Mouse (Mus musculus) hindbrain, embryonic 14.5 days (tissue): ENCODE results near the gene Gpm6b. TPM values are rescaled to one million over a fixed set of nuclear protein-coding genes. Genes with fewer than 3 reads are reported as not detected.

ENCODE experiments used
- ATAC-seq: fragments of 200-750 bp; cut with Nextera tagmentation; 2 replicates; pipeline ENCODE4 v1.8.0; 2017; ENCODE audit warnings: moderate number of reproducible peaks, mild to moderate bottlenecking, moderate TSS enrichment, moderate library complexity; ENCODE audit not compliant: low FRiP score
- DNase-seq: peaks from one replicate; pipeline ENCODE4 v3.0.0-alpha.2; 2015; ENCODE audit warnings: low spot score
- H3K27ac ChIP-seq: fragments of 300-500 bp; sonication (generic); 2 replicates; pipeline ENCODE4 v1.5.1; 2014; ENCODE audit warnings: mild to moderate bottlenecking, moderate library complexity
- H3K27me3 ChIP-seq: fragments of 300-500 bp; sonication (generic); 2 replicates; pipeline ENCODE4 v1.6.1; 2014; ENCODE audit warnings: mild to moderate bottlenecking, low read length, mixed read lengths; ENCODE audit not compliant: control insufficient read depth, insufficient read depth
- H3K36me3 ChIP-seq: fragments of 300-500 bp; sonication (generic); replicated peaks from 2 replicates; pipeline ENCODE4 v1.6.1; 2014; ENCODE audit not compliant: control insufficient read depth, insufficient read depth
- H3K4me1 ChIP-seq: fragments of 300-500 bp; sonication (generic); replicated peaks from 2 replicates; pipeline ENCODE4 v1.6.1; 2014; ENCODE audit warnings: antibody characterized with exemption, low read length, mixed read lengths; ENCODE audit not compliant: control insufficient read depth, insufficient read depth
- H3K4me2 ChIP-seq: fragments of 300-500 bp; sonication (generic); replicated peaks from 2 replicates; pipeline ENCODE4 v1.6.1; 2014; ENCODE audit warnings: mild to moderate bottlenecking, moderate library complexity
- H3K4me3 ChIP-seq: fragments of 300-500 bp; sonication (generic); replicated peaks from 2 replicates; pipeline ENCODE4 v1.5.1; 2014; ENCODE audit warnings: mild to moderate bottlenecking, low read length
- H3K9ac ChIP-seq: fragments of 300-500 bp; sonication (generic); 2 replicates; pipeline ENCODE4 v1.6.1; 2014
- H3K9me3 ChIP-seq: fragments of 300-500 bp; sonication (generic); 2 replicates; pipeline ENCODE4 v1.6.1; 2016; ENCODE audit warnings: low read length; ENCODE audit not compliant: control insufficient read depth
- WGBS: fragments of 180-500 bp; shearing (Covaris S2); extraction: QIAGEN DNeasy Blood & Tissue Kit; methylation state at CpG from one replicate; pipeline ENCODE4 v1.1.7; 2014; 5-methylcytosine and 5-hydroxymethylcytosine counted together
- polyA plus RNA-seq: library from polyadenylated mRNA; unstranded; fragments of >200 nt; fragmentation: Nextera tagmentation; extraction: Ambion mirVana; gene quantifications from 2 replicates; pipeline ENCODE4 v1.2.1, GENCODE M21; 2014

Gpm6b gene
- polyA plus RNA-seq, 1 experiment from 2014 or later = 233 TPM

GRCm38 (mm10) chrX:166356276-166356675 is 117.6 kb downstream of the Gpm6b start:
- H3K4me1 ChIP-seq = 0 out of 2 replicates have a peak, but pooled peaks cover 8% of the 10 kb centered on the region
- H3K4me2 ChIP-seq = no peak overlapping the region
- DNase-seq = no peak
- no peaks in the 10 kb centered on the region for H3K9me3 ChIP-seq
- ATAC-seq = no peak
- peaks cover 10% of the 10 kb centered on the region; the same call in 1 of the 2 replicates for H3K36me3 ChIP-seq
- H3K27ac ChIP-seq = no peak overlapping the region
- 95% methylated on average over 3 of the region's 3 CpGs for WGBS
- H3K9ac ChIP-seq = no peak overlapping the region
- H3K27me3 ChIP-seq = 0 out of 2 replicates have a peak, but pooled peaks cover 3% of the 10 kb centered on the region
- H3K4me3 ChIP-seq = no peak overlapping the region

GRCm38 (mm10) chrX:166358955-166359354 is 120.2 kb downstream of the Gpm6b start:
- Histone ChIP-seq H3K27me3 (no peaks in the 10 kb centered on the region), H3K4me1 (no peaks in the 10 kb centered on the region), H3K9me3 (no peaks in the 10 kb centered on the region), H3K4me3 (no peak overlapping the region), H3K27ac (no peak overlapping the region), H3K36me3 (peaks cover 10% of the 10 kb centered on the region; the same call in 1 of the 2 replicates), H3K9ac (no peak overlapping the region), H3K4me2 (no peak overlapping the region)
- 80% methylated on average over 2 of the region's 2 CpGs for WGBS
- ATAC-seq (no peak), DNase-seq (no peak)

DNA sequence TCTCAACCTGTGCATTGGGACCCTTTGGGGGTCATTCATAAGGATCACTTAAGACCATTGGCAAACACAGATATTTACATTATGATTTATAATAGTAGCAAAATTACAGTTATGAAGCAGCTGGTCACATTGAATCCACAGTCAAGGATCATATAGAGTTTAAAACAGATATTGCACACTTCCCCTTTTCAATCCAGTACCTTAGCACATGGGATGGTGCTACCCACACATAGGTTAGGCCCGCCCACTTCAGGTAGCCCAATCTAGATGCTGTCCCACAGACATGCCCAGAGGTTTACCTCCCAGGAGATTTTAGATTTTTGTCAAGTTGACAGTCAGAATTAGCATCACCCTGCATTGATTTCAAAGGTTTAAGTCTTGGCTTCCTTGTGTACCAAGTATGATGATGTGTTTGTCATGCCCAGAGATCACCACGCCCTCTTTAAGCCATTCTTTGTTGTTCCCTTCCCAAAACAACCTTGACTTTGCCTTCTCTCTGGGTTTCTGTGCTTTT is 121.3 kb downstream of the Gpm6b start:
- no peaks in the 10 kb centered on the region for H3K27me3 ChIP-seq

GRCm38 (mm10) chrX:166360455-166360854 is 121.7 kb downstream of the Gpm6b start:
- Histone ChIP-seq H3K9me3 (no peaks in the 10 kb centered on the region), H3K4me1 (no peaks in the 10 kb centered on the region), H3K27me3 (no peaks in the 10 kb centered on the region), H3K27ac (no peak overlapping the region), H3K4me2 (no peak overlapping the region), H3K36me3 (peaks cover 10% of the 10 kb centered on the region; the same call in 1 of the 2 replicates), H3K4me3 (no peak overlapping the region), H3K9ac (no peak overlapping the region)
- DNase-seq (no peak), ATAC-seq (no peak)
- WGBS = 87% methylated on average over 4 of the region's 4 CpGs

More for the DNA sequence above, 121.3 kb downstream of the Gpm6b start:
- DNase-seq (no peak), ATAC-seq (no peak)
- no peaks in the 10 kb centered on the region for H3K9me3 ChIP-seq
- H3K4me1 ChIP-seq = no peaks in the 10 kb centered on the region
- H3K9ac ChIP-seq = no peak overlapping the region
- 86% methylated on average over 2 of the region's 2 CpGs for WGBS
- H3K4me2 ChIP-seq = no peak overlapping the region
- peaks cover 10% of the 10 kb centered on the region; the same call in 1 of the 2 replicates for H3K36me3 ChIP-seq
- H3K27ac ChIP-seq = no peak overlapping the region
- no peak overlapping the region for H3K4me3 ChIP-seq

DNA sequence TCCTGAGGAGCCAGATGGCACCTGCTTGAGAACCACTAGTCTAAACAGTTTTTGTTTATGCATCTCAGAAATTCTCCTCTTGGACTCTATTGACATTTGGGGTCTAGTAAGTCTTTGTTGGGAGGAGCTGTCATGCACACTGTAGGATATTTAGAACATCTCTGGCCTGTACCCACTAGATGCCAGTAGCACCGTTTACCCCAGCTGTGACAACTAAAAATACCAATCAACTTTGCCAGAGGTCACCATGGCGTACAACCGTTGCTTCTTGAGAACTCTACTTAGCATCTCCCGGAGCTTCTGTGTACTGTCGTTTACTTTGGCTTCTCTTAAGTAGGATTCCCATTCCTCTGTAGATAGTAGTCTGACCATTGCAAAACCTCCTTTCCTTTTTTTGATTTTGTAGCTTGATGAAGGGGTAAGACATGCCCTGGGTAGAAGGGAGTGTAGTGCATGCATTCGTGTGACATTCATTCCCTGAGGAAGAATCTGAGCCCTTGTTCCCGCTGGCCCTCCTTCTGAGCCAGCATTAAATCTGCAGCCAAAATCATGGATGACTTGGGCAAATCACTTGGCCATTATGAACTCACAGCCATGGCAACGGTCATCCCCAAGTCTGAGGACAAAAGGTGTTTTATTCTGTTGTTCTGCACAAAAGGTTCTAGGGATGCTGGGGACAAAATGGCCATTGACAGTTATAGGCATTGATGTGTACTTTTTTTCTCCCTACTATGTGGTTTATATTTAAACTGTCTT is 126.9 kb downstream of the Gpm6b start:
- peak; percentile 40; the same call in 1 of the 2 replicates for ATAC-seq
- no peak for DNase-seq
- H3K27ac ChIP-seq = peak overlapping the region; percentile 41; the same call in 1 of the 2 replicates

GRCm38 (mm10) chrX:166376681-166377328 is 138.1 kb downstream of the Gpm6b start:
- peaks cover 52% of the 10 kb centered on the region for H3K36me3 ChIP-seq
- 0 out of 2 replicates have a peak, but pooled peaks cover 3% of the 10 kb centered on the region for H3K27me3 ChIP-seq
- H3K9me3 ChIP-seq = no peaks in the 10 kb centered on the region
- ATAC-seq (peak; percentile 21; the same call in 1 of the 2 replicates), DNase-seq (no peak)
- no peak overlapping the region for H3K4me2 ChIP-seq
- H3K9ac ChIP-seq = no peak overlapping the region
- no peak overlapping the region for H3K27ac ChIP-seq
- no peak overlapping the region for H3K4me3 ChIP-seq
- H3K4me1 ChIP-seq = no peaks in the 10 kb centered on the region
- WGBS = 85% methylated on average over 9 of the region's 9 CpGs

More for the DNA sequence above, 126.9 kb downstream of the Gpm6b start:
- Histone ChIP-seq H3K9ac (no peak overlapping the region), H3K4me3 (no peak overlapping the region), H3K27me3 (no peaks in the 10 kb centered on the region), H3K9me3 (no peaks in the 10 kb centered on the region), H3K4me2 (no peak overlapping the region), H3K4me1 (no peaks in the 10 kb centered on the region), H3K36me3 (peaks cover 9% of the 10 kb centered on the region; the same call in 1 of the 2 replicates)
- WGBS = 61% methylated on average over 8 of the region's 8 CpGs

DNA sequence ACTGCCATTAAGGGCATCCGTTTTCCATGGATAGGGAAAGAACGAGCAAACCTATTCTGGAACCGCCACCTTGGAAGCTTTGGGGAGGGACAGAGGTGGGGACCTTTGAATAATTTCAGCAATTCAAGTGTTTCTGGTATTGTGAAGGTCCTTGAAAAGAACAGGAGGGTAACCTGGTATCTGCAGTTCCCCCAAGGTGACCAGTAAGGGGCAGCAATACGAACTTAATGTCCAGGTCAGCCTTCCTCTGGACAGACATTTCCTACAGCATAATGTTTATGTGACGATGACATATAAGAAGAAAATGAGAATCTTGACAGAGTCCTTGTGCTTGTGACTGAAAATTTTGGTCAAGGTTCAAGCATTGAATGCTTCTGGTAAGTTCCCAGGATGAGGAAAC is 139.9 kb downstream of the Gpm6b start:
- no peak overlapping the region for H3K9ac ChIP-seq
- no peak overlapping the region for H3K27ac ChIP-seq
- 86% methylated on average over 5 of the region's 5 CpGs for WGBS
- no peak for ATAC-seq
- no peak for DNase-seq
- H3K4me2 ChIP-seq = no peak overlapping the region
- no peak overlapping the region for H3K4me3 ChIP-seq
- peaks cover 68% of the 10 kb centered on the region for H3K36me3 ChIP-seq
- H3K9me3 ChIP-seq = no peaks in the 10 kb centered on the region
- H3K4me1 ChIP-seq = no peaks in the 10 kb centered on the region
- H3K27me3 ChIP-seq = 0 out of 2 replicates have a peak, but pooled peaks cover 3% of the 10 kb centered on the region

DNA sequence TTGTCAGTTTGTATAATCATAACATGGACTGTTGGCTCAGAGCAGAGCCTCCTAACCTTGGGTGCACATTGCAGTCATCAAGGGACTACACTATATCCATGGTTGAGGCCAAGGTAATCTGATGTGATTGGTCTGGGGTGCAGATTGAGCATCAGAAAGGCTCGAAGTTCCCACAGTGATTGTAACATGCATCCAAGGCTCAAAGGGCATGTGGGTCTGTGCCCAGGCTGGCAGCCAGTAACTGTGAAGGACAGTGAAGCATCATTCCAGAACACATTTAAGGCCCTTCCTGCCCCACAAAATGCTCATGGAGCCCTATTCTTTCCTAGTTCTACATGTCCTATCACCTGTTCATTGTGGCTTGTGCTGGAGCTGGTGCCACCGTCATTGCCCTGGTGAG is 144.9 kb downstream of the Gpm6b start:
- Histone ChIP-seq H3K36me3 (peaks cover 57% of the 10 kb centered on the region), H3K9ac (no peak overlapping the region), H3K27me3 (0 out of 2 replicates have a peak, but pooled peaks cover 10% of the 10 kb centered on the region), H3K4me1 (no peaks in the 10 kb centered on the region), H3K4me3 (no peak overlapping the region), H3K9me3 (no peaks in the 10 kb centered on the region), H3K4me2 (no peak overlapping the region), H3K27ac (no peak overlapping the region)
- ATAC-seq = no peak
- 91% methylated on average over 2 of the region's 2 CpGs for WGBS
- DNase-seq = no peak

- 0 out of 2 replicates have a peak, but pooled peaks cover 10% of the 10 kb centered on the region for H3K27me3 ChIP-seq
- no peaks in the 10 kb centered on the region for H3K4me1 ChIP-seq
- no peak overlapping the region for H3K4me3 ChIP-seq
- no peak overlapping the region for H3K4me2 ChIP-seq
- H3K36me3 ChIP-seq = peaks cover 47% of the 10 kb centered on the region
- ATAC-seq (no peak), DNase-seq (no peak)
- H3K9ac ChIP-seq = no peak overlapping the region
- 58% methylated on average over 3 of the region's 3 CpGs for WGBS
- no peak overlapping the region for H3K27ac ChIP-seq
- no peaks in the 10 kb centered on the region for H3K9me3 ChIP-seq
Observed at GRCm38 (mm10) chrX:166384935-166385334, 146.2 kb downstream of the Gpm6b start.
